Mouse (Mus musculus) lung, postnatal 25 days (tissue): ENCODE data around the gene Arid4a.
A peak's percentile ranks its signal among the peaks of the same experiment; 100 is the strongest.

ENCODE experiments used
- DNase-seq: peaks from one replicate; pipeline ENCODE4 v3.0.0; 2022; ENCODE audit warnings: low spot score

Gene Arid4a

GRCm38 (mm10) chr12:71015363-71016210, at the start of gene Arid4a:
Arid4a (plus strand) TSS chr12:71015990.
- peak; percentile 100 for DNase-seq

- DNase-seq = no peak
These were observed 48.2 kb upstream of the Arid4a start for GRCm38 (mm10) chr12:70967581-70967980.

GRCm38 (mm10) chr12:70968141-70968790, 47.5 kb upstream of the Arid4a start:
- peak; percentile 86 for DNase-seq

- DNase-seq = peak; percentile 93
These were observed 46.9 kb upstream of the Arid4a start for GRCm38 (mm10) chr12:70968791-70969307.

GRCm38 (mm10) chr12:70969485-70970184, 46.2 kb upstream of the Arid4a start:
- peak; percentile 82 for DNase-seq

- DNase-seq = no peak
These were observed 42.0 kb upstream of the Arid4a start for GRCm38 (mm10) chr12:70973831-70974230.

GRCm38 (mm10) chr12:70974441-70975266, 41.1 kb upstream of the Arid4a start, which contains the start of gene Psma3:
Psma3 (plus strand) TSS chr12:70974621.
- peak; percentile 95 for DNase-seq

GRCm38 (mm10) chr12:70975406-70975805, 40.4 kb upstream of the Arid4a start:
- no peak for DNase-seq

GRCm38 (mm10) chr12:70975891-70976290, 39.9 kb upstream of the Arid4a start:
- DNase-seq = no peak

- no peak for DNase-seq
These were observed 37.4 kb upstream of the Arid4a start for GRCm38 (mm10) chr12:70978345-70978744.

- DNase-seq = no peak
These were observed 30.8 kb upstream of the Arid4a start for GRCm38 (mm10) chr12:70984855-70985550.

- DNase-seq = no peak
These were observed 18.6 kb upstream of the Arid4a start for GRCm38 (mm10) chr12:70997225-70997624.

GRCm38 (mm10) chr12:70999423-70999903, 16.3 kb upstream of the Arid4a start:
- DNase-seq = peak; percentile 72

- DNase-seq = no peak
These were observed 15.4 kb upstream of the Arid4a start for GRCm38 (mm10) chr12:71000344-71000743.

GRCm38 (mm10) chr12:71001456-71001855, 14.3 kb upstream of the Arid4a start:
- no peak for DNase-seq

- DNase-seq = no peak
These were observed 11.9 kb upstream of the Arid4a start for GRCm38 (mm10) chr12:71003760-71004426.

- DNase-seq = no peak
These were observed 9.6 kb upstream of the Arid4a start for GRCm38 (mm10) chr12:71006141-71006540.

GRCm38 (mm10) chr12:71006901-71007300, 8.9 kb upstream of the Arid4a start:
- peak; percentile 61 for DNase-seq

- peak; percentile 65 for DNase-seq
These were observed 6.0 kb upstream of the Arid4a start for GRCm38 (mm10) chr12:71009769-71010168.

GRCm38 (mm10) chr12:71014845-71015362, 886 bp upstream of the Arid4a start:
- no peak for DNase-seq
